Mouse (Mus musculus) liver, embryonic 11.5 days (tissue): ENCODE results near the gene Dhrs7b. TPM values are rescaled to one million over a fixed set of nuclear protein-coding genes. Genes with fewer than 3 reads are reported as not detected.

Experiments used
- ATAC-seq: fragments of 200-750 bp; cut with Nextera tagmentation; replicated peaks from 2 replicates; pipeline ENCODE4 v1.8.0; 2017; ENCODE audit warnings: moderate number of reproducible peaks, mild to moderate bottlenecking, moderate TSS enrichment, moderate library complexity; ENCODE audit not compliant: low FRiP score
- DNase-seq: peaks from one replicate; pipeline ENCODE4 v3.0.0-alpha.2; 2017; ENCODE audit warnings: low spot score
- H3K27ac ChIP-seq: fragments of 300-500 bp; sonication (generic); 2 replicates; pipeline ENCODE4 v1.5.1; 2014; ENCODE audit warnings: mild to moderate bottlenecking, low read depth, low read length, control low read depth
- H3K27me3 ChIP-seq: fragments of 300-500 bp; sonication (generic); replicated peaks from 2 replicates; pipeline ENCODE4 v1.6.1; 2014; ENCODE audit warnings: low read length, mixed read lengths; ENCODE audit not compliant: control insufficient read depth, insufficient read depth
- H3K36me3 ChIP-seq: fragments of 300-500 bp; sonication (generic); 2 replicates; pipeline ENCODE4 v1.6.1; 2014; ENCODE audit warnings: mild to moderate bottlenecking, low read length, moderate library complexity, mixed read lengths; ENCODE audit not compliant: control insufficient read depth, insufficient read depth
- H3K4me1 ChIP-seq: fragments of 300-500 bp; sonication (generic); replicated peaks from 2 replicates; pipeline ENCODE4 v1.6.1; 2014; ENCODE audit warnings: low read length, mixed read lengths; ENCODE audit not compliant: control insufficient read depth, insufficient read depth
- H3K4me2 ChIP-seq: fragments of 300-500 bp; sonication (generic); 2 replicates; pipeline ENCODE4 v1.6.1; 2014; ENCODE audit warnings: mild to moderate bottlenecking, control low read depth, moderate library complexity
- H3K4me3 ChIP-seq: fragments of 300-500 bp; sonication (generic); 2 replicates; pipeline ENCODE4 v1.5.1; 2014; ENCODE audit warnings: low read depth, low read length, control low read depth
- H3K9ac ChIP-seq: fragments of 300-500 bp; sonication (generic); 2 replicates; pipeline ENCODE4 v1.6.1; 2014; ENCODE audit warnings: low read depth, low read length, control low read depth
- H3K9me3 ChIP-seq: fragments of 300-500 bp; sonication (generic); 2 replicates; pipeline ENCODE4 v1.6.1; 2016; ENCODE audit warnings: low read length, inconsistent platforms, mixed read lengths; ENCODE audit not compliant: control insufficient read depth
- WGBS: fragments of 180-500 bp; shearing (Covaris S2); extraction: QIAGEN DNeasy Blood & Tissue Kit; methylation state at CpG from one replicate; pipeline ENCODE4 v1.1.7; 2014; 5-methylcytosine and 5-hydroxymethylcytosine counted together
- polyA plus RNA-seq: library from polyadenylated mRNA; unstranded; fragments of >200 nt; fragmentation: Nextera tagmentation; extraction: Ambion mirVana; gene quantifications from 2 replicates; pipeline ENCODE4 v1.2.1, GENCODE M21; 2014

Dhrs7b gene
- polyA plus RNA-seq, 1 experiment from 2014 or later, result 40.3 TPM

DNA sequence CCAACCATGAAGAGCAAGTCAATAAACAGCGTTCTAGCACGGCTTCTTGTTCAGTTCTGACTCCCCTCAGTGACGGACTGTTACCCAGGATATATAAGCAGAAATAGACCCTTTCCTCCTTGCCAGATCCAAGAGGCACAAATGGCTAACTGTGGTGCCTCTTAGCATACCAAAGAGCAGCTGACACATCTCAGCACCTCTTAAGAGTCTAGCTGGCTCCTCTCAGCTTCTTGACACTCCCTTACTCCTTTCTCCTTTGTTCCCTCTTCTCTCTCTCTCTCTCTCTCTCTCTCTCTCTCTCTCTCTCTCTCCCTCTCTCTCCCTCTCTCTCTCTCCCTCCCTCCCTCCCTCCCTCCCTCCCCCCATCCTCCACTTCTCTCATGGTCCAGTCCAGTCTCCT lies 60.3 kb downstream of the Dhrs7b start:
- DNase-seq (no peak), ATAC-seq (no peak)
- Histone ChIP-seq H3K9me3 (no peaks in the 10 kb centered on the region), H3K36me3 (no peaks in the 10 kb centered on the region), H3K27me3 (no peaks in the 10 kb centered on the region), H3K9ac (no peak overlapping the region), H3K4me3 (no peak overlapping the region), H3K4me1 (no peaks in the 10 kb centered on the region), H3K4me2 (no peak overlapping the region), H3K27ac (no peak overlapping the region)
- WGBS, result 55% methylated on average over 3 of the region's 3 CpGs

DNA sequence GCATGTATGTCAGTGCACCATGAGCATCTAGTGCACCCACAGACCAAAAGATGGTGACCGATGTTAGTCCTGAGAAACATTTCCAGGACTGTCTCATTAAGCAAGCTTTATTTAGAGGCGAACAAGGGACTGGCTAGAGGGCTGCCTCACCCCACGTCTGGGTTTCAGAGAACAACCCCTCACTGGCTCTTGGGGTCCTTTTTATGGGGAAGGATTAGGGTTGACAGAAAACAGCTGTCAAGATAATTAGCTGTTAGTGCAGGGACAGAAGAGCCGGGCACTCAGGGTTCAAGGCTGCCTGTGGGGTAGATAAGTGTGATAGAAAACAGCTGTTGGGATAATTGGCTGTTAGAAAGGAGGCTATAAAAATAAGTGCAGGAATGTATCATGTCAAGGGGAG lies 65.5 kb downstream of the Dhrs7b start:
- H3K27ac ChIP-seq, result peak overlapping the region; percentile 28; the same call in 1 of the 2 replicates
- H3K9ac ChIP-seq, result no peak overlapping the region
- no peaks in the 10 kb centered on the region for H3K4me1 ChIP-seq
- no peaks in the 10 kb centered on the region for H3K27me3 ChIP-seq
- ATAC-seq (no peak), DNase-seq (no peak)
- no peaks in the 10 kb centered on the region for H3K36me3 ChIP-seq
- H3K9me3 ChIP-seq, result no peaks in the 10 kb centered on the region
- H3K4me3 ChIP-seq, result no peak overlapping the region
- H3K4me2 ChIP-seq, result no peak overlapping the region
- 36% methylated on average over 4 of the region's 4 CpGs for WGBS

DNA sequence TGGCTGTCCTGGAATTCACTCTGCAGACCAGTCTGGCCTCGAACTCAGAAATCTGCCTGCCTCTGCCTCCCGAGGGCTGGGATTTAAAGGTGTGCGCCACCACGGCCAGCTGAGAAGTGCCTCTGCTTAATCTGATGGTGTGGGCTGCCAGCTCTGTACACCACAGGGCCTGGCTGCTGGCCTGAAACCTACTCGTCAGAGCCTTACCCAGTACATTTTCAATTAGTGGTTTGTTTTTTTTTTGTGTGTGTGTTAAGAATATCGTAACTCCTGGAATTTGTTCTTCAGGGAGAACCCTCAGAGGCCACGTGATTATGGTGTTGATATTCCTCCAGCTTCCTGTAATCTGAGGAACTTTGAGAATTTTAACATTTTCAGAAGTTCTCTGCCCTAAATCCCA lies 71.6 kb downstream of the Dhrs7b start:
- Histone ChIP-seq H3K9ac (no peak overlapping the region), H3K36me3 (peaks cover 13% of the 10 kb centered on the region), H3K27me3 (no peaks in the 10 kb centered on the region), H3K4me2 (no peak overlapping the region), H3K27ac (no peak overlapping the region), H3K4me3 (no peak overlapping the region), H3K9me3 (no peaks in the 10 kb centered on the region), H3K4me1 (no peaks in the 10 kb centered on the region)
- DNase-seq, result no peak
- ATAC-seq, result no peak
- WGBS, result 81% methylated on average over 7 of the region's 7 CpGs

DNA sequence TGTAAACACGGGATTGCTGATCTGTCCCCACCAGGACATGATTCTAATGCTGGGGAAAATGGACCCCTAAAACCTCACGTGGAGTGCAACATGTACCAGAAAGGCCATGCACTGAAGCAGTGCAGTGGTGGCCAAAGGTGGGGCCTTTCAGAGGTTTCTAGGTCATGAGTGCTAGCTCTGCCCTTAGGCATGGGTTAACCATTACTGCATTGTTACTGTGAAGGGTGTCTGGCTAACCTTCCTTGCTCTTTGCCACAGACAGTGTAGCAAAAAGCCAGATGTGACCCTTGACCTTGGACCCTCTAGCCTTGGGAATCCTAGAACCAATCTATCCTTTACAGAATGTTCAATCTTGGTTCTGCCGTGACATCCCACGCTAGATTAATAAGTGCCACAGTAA lies 72.1 kb downstream of the Dhrs7b start:
- Histone ChIP-seq H3K36me3 (peaks cover 13% of the 10 kb centered on the region), H3K27me3 (no peaks in the 10 kb centered on the region), H3K4me1 (no peaks in the 10 kb centered on the region), H3K27ac (no peak overlapping the region), H3K9me3 (no peaks in the 10 kb centered on the region), H3K9ac (no peak overlapping the region), H3K4me2 (no peak overlapping the region), H3K4me3 (no peak overlapping the region)
- ATAC-seq (no peak), DNase-seq (no peak)
- 68% methylated on average over 4 of the region's 4 CpGs for WGBS

DNA sequence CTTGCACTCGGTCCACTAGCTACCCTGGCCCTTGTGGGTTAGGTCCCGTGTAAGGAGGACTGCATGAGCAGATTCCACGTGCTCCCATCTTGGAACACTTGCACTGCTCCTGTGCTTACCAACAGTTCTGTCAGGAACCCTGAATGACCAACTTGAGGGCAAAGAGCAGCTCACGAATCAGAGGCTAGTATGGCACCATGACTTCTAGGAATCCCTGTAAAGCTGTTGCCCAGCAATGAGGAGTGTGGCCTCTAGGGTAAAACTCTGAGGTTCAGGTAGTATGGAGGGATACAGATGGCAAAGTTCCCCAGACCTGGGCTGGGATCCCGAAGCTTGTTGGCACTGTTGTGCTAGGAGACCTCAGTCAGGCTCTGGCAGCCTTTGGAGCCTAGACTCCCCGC lies 73.2 kb downstream of the Dhrs7b start:
- Histone ChIP-seq H3K9ac (no peak overlapping the region), H3K4me2 (no peak overlapping the region), H3K4me3 (no peak overlapping the region), H3K9me3 (no peaks in the 10 kb centered on the region), H3K4me1 (no peaks in the 10 kb centered on the region), H3K27ac (no peak overlapping the region), H3K27me3 (no peaks in the 10 kb centered on the region), H3K36me3 (peaks cover 13% of the 10 kb centered on the region)
- whole genome bisulfite sequencing, result 81% methylated on average over 6 of the region's 6 CpGs
- ATAC-seq (no peak), DNase-seq (no peak)

DNA sequence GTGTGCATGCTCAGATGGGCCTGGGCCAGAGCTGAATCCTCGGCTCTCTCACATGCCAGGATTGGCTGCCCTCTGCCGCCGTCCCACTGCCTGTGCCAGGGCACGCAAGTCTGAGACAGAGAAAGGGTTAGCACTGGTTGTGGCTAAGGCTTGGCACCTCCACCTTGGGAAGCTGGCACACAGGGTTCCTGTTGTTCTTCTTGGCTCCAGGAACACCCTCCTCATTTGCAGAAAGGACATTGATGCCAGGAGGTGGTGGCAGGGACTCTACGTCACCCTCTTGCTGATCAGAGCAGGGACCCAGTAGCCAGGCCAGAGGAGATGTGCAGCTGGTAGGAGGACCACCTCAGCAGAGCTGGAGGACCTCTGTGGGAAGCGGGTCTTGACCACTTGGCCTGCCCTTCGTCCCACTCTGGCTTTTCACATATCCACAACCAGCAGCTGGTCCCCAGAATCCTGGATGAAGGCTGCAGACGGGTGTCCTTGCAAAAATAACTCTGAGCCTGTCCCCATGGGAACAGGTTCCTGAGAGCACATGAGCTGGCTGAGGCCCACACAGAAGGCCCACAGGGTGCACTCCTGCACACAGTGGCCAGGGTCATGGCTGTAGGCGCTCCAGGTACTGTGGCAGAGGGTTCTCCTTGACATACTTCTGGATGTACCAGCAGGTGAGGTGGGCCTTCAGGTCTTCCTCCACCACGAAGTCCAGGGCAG lies 75.1 kb downstream of the Dhrs7b start:
- no peaks in the 10 kb centered on the region for H3K4me1 ChIP-seq
- WGBS, result 85% methylated on average over 10 of the region's 10 CpGs
- no peak overlapping the region for H3K4me2 ChIP-seq
- H3K4me3 ChIP-seq, result no peak overlapping the region
- ATAC-seq, result no peak
- H3K9ac ChIP-seq, result no peak overlapping the region
- H3K36me3 ChIP-seq, result peaks cover 13% of the 10 kb centered on the region
- no peak overlapping the region for H3K27ac ChIP-seq
- H3K9me3 ChIP-seq, result no peaks in the 10 kb centered on the region
- DNase-seq, result no peak
- H3K27me3 ChIP-seq, result no peaks in the 10 kb centered on the region

DNA sequence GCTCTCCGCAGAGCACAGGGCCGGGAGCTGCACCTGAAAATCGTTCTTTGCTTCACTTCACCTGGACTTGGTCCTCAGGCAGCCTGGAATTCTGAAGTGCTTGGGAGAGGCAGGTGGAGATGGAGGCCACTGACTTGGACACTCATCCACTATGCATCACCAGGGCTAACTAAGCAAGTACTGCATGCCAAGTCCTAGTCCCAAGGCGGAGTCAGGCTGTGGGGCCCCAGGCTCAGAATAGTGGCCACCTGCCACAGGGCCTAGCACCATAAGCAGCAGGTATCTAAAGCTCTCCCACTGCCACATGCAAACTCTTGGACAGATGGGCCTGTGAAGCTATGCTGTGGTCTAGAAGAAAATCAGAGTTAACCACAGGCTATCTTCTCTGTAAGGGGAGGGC lies 76.0 kb downstream of the Dhrs7b start:
- 89% methylated on average over 4 of the region's 4 CpGs for WGBS
- no peak for ATAC-seq
- no peaks in the 10 kb centered on the region for H3K9me3 ChIP-seq

DNA sequence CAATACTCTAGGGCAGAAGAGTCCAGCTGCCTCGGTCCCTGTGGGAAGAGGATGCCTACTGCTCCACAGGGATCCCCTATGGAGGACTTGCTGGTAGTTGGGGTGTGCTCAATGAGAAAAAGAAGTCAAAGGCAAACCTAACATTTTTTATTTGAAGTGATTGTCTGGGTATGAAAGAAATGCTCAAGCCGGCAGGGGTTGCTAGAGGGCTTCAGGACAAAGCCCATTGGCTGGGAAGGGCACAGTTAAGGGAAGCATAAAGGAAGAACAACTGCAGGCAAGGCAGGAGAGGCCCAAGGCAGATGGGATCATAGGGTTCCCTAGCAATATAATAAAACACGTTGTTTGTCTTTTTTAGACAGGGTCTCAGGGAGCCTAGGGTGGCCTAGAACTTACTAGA lies 77.6 kb downstream of the Dhrs7b start:
- H3K27me3 ChIP-seq, result no peaks in the 10 kb centered on the region
- DNase-seq, result no peak
- WGBS, result 58% methylated on average over 3 of the region's 3 CpGs
- no peak overlapping the region for H3K27ac ChIP-seq
- no peak for ATAC-seq
- no peak overlapping the region for H3K4me3 ChIP-seq
- H3K4me1 ChIP-seq, result peaks cover 7% of the 10 kb centered on the region
- peaks cover 13% of the 10 kb centered on the region for H3K36me3 ChIP-seq
- H3K9ac ChIP-seq, result no peak overlapping the region
- no peaks in the 10 kb centered on the region for H3K9me3 ChIP-seq
- H3K4me2 ChIP-seq, result no peak overlapping the region

More for the DNA sequence above, 76.0 kb downstream of the Dhrs7b start:
- no peaks in the 10 kb centered on the region for H3K4me1 ChIP-seq
- no peak overlapping the region for H3K4me2 ChIP-seq
- no peak overlapping the region for H3K27ac ChIP-seq
- peaks cover 13% of the 10 kb centered on the region for H3K36me3 ChIP-seq
- H3K4me3 ChIP-seq, result no peak overlapping the region
- H3K27me3 ChIP-seq, result no peaks in the 10 kb centered on the region
- DNase-seq, result no peak
- H3K9ac ChIP-seq, result no peak overlapping the region

DNA sequence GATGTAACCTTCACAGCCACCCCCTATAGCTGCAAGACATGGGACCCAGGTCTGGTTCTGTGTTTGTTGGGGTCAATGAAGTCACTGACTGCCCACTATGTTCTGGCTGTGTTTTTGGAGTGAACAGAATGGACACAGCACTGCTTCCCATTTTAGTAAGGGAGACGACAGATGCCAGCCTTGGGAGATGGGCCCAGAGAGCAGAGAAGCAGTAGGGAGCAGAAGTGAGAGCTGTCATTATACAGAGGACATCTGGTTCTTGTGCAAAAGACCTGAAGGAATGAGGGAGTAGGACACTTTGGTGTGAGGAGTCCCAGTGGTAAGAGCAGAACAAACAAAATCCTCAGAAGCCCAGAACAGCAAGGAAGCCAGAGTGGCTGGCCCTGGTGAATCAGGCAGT lies 79.2 kb downstream of the Dhrs7b start:
- no peaks in the 10 kb centered on the region for H3K27me3 ChIP-seq
- H3K4me2 ChIP-seq, result no peak overlapping the region
- no peaks in the 10 kb centered on the region for H3K9me3 ChIP-seq
- DNase-seq, result no peak
- H3K36me3 ChIP-seq, result peaks cover 10% of the 10 kb centered on the region
- 67% methylated on average over 1 of the region's 1 CpGs for WGBS
- no peak overlapping the region for H3K27ac ChIP-seq
- no peak for ATAC-seq
- no peak overlapping the region for H3K9ac ChIP-seq
- no peak overlapping the region for H3K4me3 ChIP-seq
- H3K4me1 ChIP-seq, result peaks cover 13% of the 10 kb centered on the region
